Mouse (Mus musculus): ENCODE measurements around the gene Gm14418. TPM values are rescaled to one million over a fixed set of nuclear protein-coding genes. Genes with fewer than 3 reads are reported as not detected.
"Not testable (repeated sequence)": the region's sequence is repeated elsewhere in the genome, so short reads cannot be mapped to it uniquely, and the experiment has no call there.

Gene Gm14418
- 10 to 100 TPM; 30.7 to 31.7 TPM for total RNA-seq (2021)
- long read RNA-seq, experiment 1, partial matches to known transcripts = 1 of 15 reads
- long read RNA-seq, experiment 1, other reads (novel, unspliced or antisense) = 11 of 15 reads
- long read RNA-seq, experiment 2, partial matches to known transcripts = 1 of 11 reads
- long read RNA-seq, experiment 2, other reads (novel, unspliced or antisense) = 10 of 11 reads

GRCm38 (mm10) chr2:177398096-177398495 lies at the start of gene Gm14418:
Gene Gm14418 (minus strand): TSS chr2:177398320.
- H3K27ac ChIP-seq; DNase-seq (ENCODE audit: extremely low spot score in 1 of 2, low spot score in 2 of 2); intact Hi-C loops (cut with DNase I); H3K4me3 ChIP-seq: not testable (repeated sequence)

Other genes starting within 250 kb of the Gm14418 start
- gene Gm14410, start 191.9 kb downstream of the Gm14418 start, total RNA-seq (2021) = 10 to 100 TPM; 48.7 to 48.8 TPM
- gene Gm14409, start 131.3 kb downstream of the Gm14418 start, total RNA-seq (2021) = 1 to 10 TPM; 1.8 to 2.2 TPM
- 1 to 10 TPM; 4.2 to 5.3 TPM for gene Gm14412, start 74.0 kb downstream of the Gm14418 start, total RNA-seq (2021)
- 10 to 100 TPM; 29.3 to 34.0 TPM for gene Zfp970, start 66.4 kb upstream of the Gm14418 start, total RNA-seq (2021)
- 10 to 100 TPM; 29.7 to 36.2 TPM for gene Gm14403, start 99.9 kb upstream of the Gm14418 start, total RNA-seq (2021)
- 1 to 10 TPM in 1 of 2 experiments, under 1 TPM in 1; 0.48 to 1.1 TPM for gene Gm14406, start 179.9 kb upstream of the Gm14418 start, total RNA-seq (2021)

Measured in left cerebral cortex, adult 2 months (tissue).